Mouse (Mus musculus) v-Abl transformed pro-B cells (cell line): ENCODE measurements around the gene CK137956.

Source experiments
- in situ Hi-C, 2 experiments: fragments of 400-800 bp; cut with MboI; formaldehyde crosslinking; loops; one replicate each; pipeline ENCODE4 v1.15.1; 2025; ENCODE audit not compliant: unreplicated experiment in 2 of 2

The CK137956 gene

DNA sequence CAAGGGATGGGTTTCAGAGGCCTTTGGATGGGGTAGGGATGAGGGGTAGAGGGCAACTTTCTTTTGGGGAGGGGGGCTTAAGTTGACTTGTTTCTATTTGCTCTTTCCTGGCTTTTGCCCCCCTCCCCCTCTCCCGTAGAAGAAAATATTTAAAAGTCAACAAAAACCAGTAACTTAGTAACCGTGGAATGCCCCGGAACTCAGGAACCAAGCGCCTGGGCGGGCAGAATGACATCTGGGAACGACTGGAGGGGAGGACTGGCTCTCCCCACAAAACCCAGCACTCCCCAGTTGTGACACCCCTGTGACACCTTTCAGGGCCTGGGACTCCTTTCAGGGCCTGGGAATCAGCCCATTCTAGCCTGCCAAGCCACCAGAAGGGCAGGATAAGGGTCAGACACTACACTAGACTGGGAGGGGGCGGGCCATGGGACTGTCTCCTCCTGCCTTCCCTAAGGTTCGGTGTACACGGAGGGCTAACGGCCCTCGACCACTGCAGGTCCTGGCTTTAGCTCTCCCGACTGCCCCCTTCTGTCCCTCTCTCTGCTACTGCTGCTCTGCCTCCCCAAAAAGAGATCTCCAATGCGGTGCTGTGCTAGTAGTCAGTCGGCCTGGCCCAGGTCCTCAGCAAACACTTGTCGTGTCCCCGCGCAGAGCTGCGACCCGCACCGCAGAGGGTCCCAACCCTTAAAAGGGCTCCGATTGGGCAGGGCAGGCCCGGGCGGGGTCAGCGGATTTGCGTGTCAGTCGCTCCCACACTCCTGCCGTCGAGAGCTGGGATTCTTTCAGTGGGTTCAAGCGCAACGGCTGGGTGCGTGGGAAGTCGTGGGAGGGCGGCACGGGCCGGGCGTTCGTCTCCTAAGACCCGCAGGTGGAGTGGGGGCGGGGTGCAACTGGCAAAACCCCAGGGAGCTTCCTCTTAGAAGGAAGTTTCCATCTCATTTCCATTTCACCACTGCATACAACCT is at the start of gene CK137956:
Gene CK137956, minus strand, starts transcription at position 51 of the 968 bp plus-strand sequence.
- in situ Hi-C loops, result no loop called here

DNA sequence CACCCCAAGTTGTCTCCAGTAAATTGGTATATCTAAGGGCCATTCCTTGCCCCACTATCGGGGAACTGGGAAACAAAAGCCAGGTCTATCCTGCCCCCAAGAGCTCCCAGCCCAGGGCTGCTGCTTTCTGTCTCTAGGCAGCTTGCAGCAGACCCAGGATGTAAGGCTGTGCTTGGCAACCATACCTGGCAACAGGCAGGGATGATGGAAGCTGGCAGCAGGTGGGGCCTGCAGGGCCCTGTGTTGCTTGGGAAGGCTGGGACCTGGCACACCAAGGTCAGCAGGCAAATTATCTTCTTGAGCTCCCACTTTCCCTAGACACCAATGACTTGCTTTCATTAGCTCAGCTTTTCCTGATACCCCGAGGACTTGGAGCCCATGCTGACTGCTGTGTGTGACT is 48.7 kb upstream of the CK137956 start:
- in situ Hi-C loops, result no loop called here

- in situ Hi-C loops, result no loop called here
These were observed 34.2 kb upstream of the CK137956 start for GRCm38 (mm10) chr4:128004797-128005452.

DNA sequence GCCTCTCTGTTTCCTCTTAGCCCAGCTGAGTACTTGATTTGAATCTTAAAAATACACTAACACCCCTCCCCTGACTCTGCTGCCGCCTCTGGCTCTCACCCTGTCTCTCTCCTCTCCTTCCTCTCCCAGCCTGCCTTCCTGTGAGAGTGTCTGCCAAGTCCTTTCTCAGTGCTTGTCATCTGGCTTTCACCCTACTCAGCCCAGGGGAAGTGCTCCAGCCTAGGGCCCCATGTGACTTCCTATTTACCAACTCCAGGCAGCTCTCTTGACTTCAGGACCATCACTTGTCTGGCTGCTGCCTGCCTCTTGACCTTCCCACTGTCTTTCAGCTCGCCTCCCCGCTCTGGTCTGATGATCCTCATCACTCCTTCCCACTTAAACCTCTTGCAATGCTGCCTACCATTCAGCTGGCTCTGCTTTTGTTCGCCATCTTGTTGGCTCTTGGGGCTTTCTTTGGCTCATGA is 31.9 kb upstream of the CK137956 start:
- in situ Hi-C loops, result no loop called here

- in situ Hi-C loops, result no loop called here
These were observed 28.5 kb upstream of the CK137956 start for GRCm38 (mm10) chr4:127999281-127999680.

DNA sequence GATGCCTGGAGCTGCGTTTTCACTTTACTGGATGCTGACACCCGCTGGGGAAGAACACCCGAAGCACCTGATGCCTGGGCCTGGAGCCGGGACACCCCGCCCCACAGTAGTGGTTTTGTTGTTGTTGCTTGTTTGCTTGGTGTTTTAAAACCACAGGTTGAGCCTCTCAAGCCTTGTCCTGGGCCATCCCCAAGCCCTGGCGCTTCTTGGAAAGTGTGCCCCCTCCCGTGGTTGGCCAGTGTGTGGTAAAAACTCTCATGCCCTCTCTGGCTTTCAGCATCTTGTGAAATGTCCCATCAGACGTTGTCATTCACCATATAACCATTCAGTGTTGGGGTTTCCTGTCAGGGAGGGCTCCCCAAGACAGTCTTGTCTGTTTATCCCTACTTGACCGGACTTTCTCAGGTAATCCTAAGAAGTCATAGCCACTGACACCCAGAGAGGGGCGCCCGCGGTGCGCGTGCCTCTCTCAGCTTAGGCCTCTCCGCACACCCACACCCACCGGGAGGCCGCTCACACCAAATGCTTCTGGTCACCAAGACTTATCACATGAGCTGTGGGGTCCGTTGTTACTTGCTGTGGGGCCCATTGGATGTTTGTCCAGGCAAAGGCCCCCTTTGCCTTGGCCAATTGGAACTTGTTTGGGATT is 18.7 kb upstream of the CK137956 start:
- in situ Hi-C loops, result no loop called here

GRCm38 (mm10) chr4:127988526-127989180 is 17.9 kb upstream of the CK137956 start:
- in situ Hi-C loops, result no loop called here

- in situ Hi-C loops, result no loop called here
These were observed 17.2 kb upstream of the CK137956 start, which contains the start of gene Csmd2 for GRCm38 (mm10) chr4:127987784-127988455. Csmd2 (plus strand) TSS chr4:127987857.

GRCm38 (mm10) chr4:127987270-127987669 is 16.5 kb upstream of the CK137956 start:
- in situ Hi-C loops, result no loop called here

DNA sequence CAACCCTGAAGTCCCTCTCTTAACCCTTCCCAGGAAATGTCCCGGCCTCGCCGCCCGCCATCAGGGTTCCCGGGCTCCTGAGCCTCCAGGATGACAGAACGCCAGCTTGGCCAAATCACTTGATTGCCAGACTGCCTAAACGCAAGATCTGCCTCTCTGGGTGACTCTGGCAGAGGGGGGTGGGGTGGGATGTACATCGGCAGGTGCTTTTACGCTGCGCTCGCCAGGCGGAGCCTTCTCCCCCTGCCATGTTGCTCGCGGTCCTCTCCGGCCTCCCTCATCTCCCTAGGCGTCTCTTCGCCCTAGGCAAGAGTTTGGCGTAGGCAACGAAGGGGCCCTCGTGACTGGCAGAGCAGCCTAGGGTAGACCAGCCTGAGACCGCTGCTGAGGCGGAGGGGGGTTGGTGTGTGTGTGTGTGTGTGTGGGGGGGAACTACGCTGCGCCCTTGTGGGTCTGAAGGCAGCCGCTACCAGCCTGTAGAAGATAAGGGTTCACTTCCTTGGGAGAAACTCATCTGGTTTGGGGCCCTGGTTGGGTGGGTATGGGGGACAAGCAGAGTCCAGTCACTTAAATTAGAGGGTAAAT is 15.8 kb upstream of the CK137956 start:
- in situ Hi-C loops, result no loop called here

- in situ Hi-C loops, result no loop called here
These were observed 15.1 kb upstream of the CK137956 start for GRCm38 (mm10) chr4:127985874-127986273.

DNA sequence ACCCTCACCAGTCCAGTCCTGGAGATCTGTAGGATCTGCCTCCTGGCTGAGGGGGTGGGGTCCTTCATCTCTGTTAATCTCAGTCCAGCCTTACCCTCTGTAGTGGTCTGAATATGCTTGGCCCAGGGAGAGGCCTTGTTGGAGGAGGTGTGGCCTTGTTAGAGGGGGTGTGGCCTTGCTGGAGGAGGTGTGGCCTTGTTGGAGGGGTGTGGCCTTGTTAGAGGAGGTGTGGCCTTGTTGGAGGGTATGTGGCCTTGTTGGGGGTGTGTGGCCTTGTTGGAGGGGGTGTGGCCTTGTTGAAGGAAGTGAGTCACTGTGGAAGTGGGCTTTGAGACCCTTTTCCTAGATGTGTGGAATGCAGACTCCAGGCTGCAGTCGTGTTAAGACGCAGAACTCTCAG is 13.7 kb upstream of the CK137956 start:
- in situ Hi-C loops, result no loop called here

DNA sequence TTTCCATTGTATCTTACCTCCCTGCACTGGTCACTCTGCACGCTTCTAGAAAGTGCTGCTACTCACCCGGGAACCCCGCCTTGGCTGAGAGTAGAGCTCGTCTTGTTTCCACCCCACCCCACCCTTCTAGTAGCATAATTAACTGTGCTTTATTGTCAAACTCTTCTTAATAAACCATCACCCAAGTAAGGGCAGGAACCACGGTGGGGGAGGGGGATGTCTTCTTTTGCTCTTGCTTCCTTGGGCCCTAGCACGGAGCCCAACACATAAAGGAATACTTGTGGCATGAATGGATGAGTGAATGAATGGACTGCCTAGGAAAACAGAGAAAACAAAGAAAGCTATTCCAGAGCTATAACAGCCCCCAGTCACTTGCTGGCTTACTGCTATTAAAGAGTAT is 10.4 kb upstream of the CK137956 start:
- in situ Hi-C loops, result no loop called here

DNA sequence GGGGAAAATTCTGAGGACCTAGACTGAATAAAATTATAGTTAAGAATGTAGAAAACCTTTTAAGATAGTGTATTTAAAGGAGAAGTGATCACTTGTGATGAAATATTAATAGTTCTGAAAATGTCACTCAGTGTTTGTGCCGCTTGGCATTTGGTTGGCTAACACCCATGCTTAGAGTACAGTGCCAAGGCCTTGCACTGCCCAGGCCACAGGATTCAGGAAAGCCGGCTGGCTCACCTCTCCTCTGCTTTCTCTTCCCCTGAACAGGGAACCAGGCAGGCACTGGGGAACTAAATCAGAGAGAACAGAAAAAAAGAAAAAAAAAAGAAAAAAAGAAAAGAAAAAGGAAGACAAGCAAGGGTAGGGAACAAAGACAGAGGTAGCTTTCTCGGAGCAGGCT is 2.2 kb upstream of the CK137956 start:
- in situ Hi-C loops, result no loop called here

GRCm38 (mm10) chr4:127970018-127970421 is 731 bp downstream of the CK137956 start:
- in situ Hi-C loops, result no loop called here

GRCm38 (mm10) chr4:127969101-127969500 is 1.6 kb downstream of the CK137956 start:
- in situ Hi-C loops, result no loop called here

- in situ Hi-C loops, result no loop called here
These were observed 17.6 kb downstream of the CK137956 start for GRCm38 (mm10) chr4:127953006-127953710.

GRCm38 (mm10) chr4:127947696-127948095 is 23.1 kb downstream of the CK137956 start:
- in situ Hi-C loops, result no loop called here

GRCm38 (mm10) chr4:127937474-127937873 is 33.3 kb downstream of the CK137956 start:
- in situ Hi-C loops, result no loop called here
